Mouse (Mus musculus): ENCODE results near the gene Chuk. TPM values are rescaled to one million over a fixed set of nuclear protein-coding genes. Genes with fewer than 3 reads are reported as not detected.

Chuk gene
- total and polyA plus RNA-seq, 2 experiments from 2014 or later = 32.7 to 38.3 TPM

GRCm38 (mm10) chr19:44145702-44146567 is 38.7 kb upstream of the Chuk start, which contains the start of gene Bloc1s2:
TSS of gene Bloc1s2 (minus strand) at chr19:44146446.
- Histone ChIP-seq H3K4me3 (ENCODE audit: low read length) (peak within 1 kb of the TSS; percentile 64), H3K27me3 (ENCODE audit: insufficient read depth, low read length) (no peaks in the 10 kb centered on the region), H3K4me1 (ENCODE audit: insufficient read depth, low read length) (peaks cover 6% of the 10 kb centered on the region; the same call in 1 of the 2 replicates), H3K9me3 (ENCODE audit: low read length) (no peaks in the 10 kb centered on the region), H3K36me3 (ENCODE audit: insufficient read depth, low read length) (peaks cover 8% of the 10 kb centered on the region; the same call in 1 of the 2 replicates), H3K27ac (peak within 1 kb of the TSS; percentile 82), H3K4me2 (ENCODE audit: low read depth, low read length) (peak within 1 kb of the TSS; percentile 73), H3K9ac (replicated peaks; ENCODE audit: low read length) (peak within 1 kb of the TSS; percentile 69)
- 2% methylated on average over 46 of the region's 46 CpGs for WGBS
- ATAC-seq (peak; percentile 92), DNase-seq (ENCODE audit: low spot score) (peak; percentile 91)
- no peak; the same call in 1 of the 2 replicates for TF ChIP-seq CTCF (IDR thresholded peaks at IDR 0.05; ENCODE audit: low read depth)

GRCm38 (mm10) chr19:44144366-44144765 is 37.1 kb upstream of the Chuk start:
- no peak for DNase-seq (ENCODE audit: low spot score)

GRCm38 (mm10) chr19:44135960-44136485 is 28.7 kb upstream of the Chuk start:
- Histone ChIP-seq H3K9ac (replicated peaks; ENCODE audit: low read length) (0 out of 2 replicates have a peak overlapping the region, but pooled peaks have one; percentile 17), H3K4me2 (ENCODE audit: low read depth, low read length) (peak overlapping the region; percentile 73), H3K27ac (peak overlapping the region; percentile 51), H3K27me3 (ENCODE audit: insufficient read depth, low read length) (no peaks in the 10 kb centered on the region), H3K4me1 (ENCODE audit: insufficient read depth, low read length) (peaks cover 5% of the 10 kb centered on the region; the same call in 1 of the 2 replicates), H3K4me3 (ENCODE audit: low read length) (peak overlapping the region; percentile 64), H3K9me3 (ENCODE audit: low read length) (no peaks in the 10 kb centered on the region), H3K36me3 (ENCODE audit: insufficient read depth, low read length) (peaks cover 16% of the 10 kb centered on the region; the same call in 1 of the 2 replicates)
- DNase-seq (ENCODE audit: low spot score) = no peak
- WGBS = 32% methylated on average over 7 of the region's 7 CpGs
- no peak for TF ChIP-seq CTCF (IDR thresholded peaks at IDR 0.05; ENCODE audit: low read depth)
- ATAC-seq = peak; percentile 46; the same call in 1 of the 2 replicates

More at GRCm38 (mm10) chr19:44144366-44144765, 37.1 kb upstream of the Chuk start:
- no peak for ATAC-seq
- Histone ChIP-seq H3K9ac (replicated peaks; ENCODE audit: low read length) (no peak overlapping the region), H3K4me2 (ENCODE audit: low read depth, low read length) (no peak overlapping the region), H3K27ac (no peak overlapping the region), H3K27me3 (ENCODE audit: insufficient read depth, low read length) (no peaks in the 10 kb centered on the region), H3K4me3 (ENCODE audit: low read length) (no peak overlapping the region), H3K4me1 (ENCODE audit: insufficient read depth, low read length) (peaks cover 6% of the 10 kb centered on the region; the same call in 1 of the 2 replicates), H3K36me3 (ENCODE audit: insufficient read depth, low read length) (peaks cover 18% of the 10 kb centered on the region; the same call in 1 of the 2 replicates), H3K9me3 (ENCODE audit: low read length) (no peaks in the 10 kb centered on the region)
- 94% methylated on average over 9 of the region's 9 CpGs for WGBS
- no peak for TF ChIP-seq CTCF (IDR thresholded peaks at IDR 0.05; ENCODE audit: low read depth)

- H3K27ac ChIP-seq = peak within 1 kb of the TSS; percentile 84
- DNase-seq (ENCODE audit: low spot score) (peak; percentile 96), ATAC-seq (peak; percentile 94)
- H3K9me3 ChIP-seq (ENCODE audit: low read length) = no peaks in the 10 kb centered on the region
- WGBS = 1% methylated on average over 45 of the region's 45 CpGs
- peak within 1 kb of the TSS; percentile 73 for H3K4me2 ChIP-seq (ENCODE audit: low read depth, low read length)
- TF ChIP-seq CTCF (IDR thresholded peaks at IDR 0.05; ENCODE audit: low read depth) = no peak
- peak within 1 kb of the TSS; percentile 60 for H3K9ac ChIP-seq (replicated peaks; ENCODE audit: low read length)
- peaks cover 5% of the 10 kb centered on the region; the same call in 1 of the 2 replicates for H3K4me1 ChIP-seq (ENCODE audit: insufficient read depth, low read length)
- H3K4me3 ChIP-seq (ENCODE audit: low read length) = peak within 1 kb of the TSS; percentile 64
- no peaks in the 10 kb centered on the region for H3K27me3 ChIP-seq (ENCODE audit: insufficient read depth, low read length)
- peaks cover 19% of the 10 kb centered on the region; the same call in 1 of the 2 replicates for H3K36me3 ChIP-seq (ENCODE audit: insufficient read depth, low read length)
These were observed 28.0 kb upstream of the Chuk start, which contains the start of gene Cwf19l1 for GRCm38 (mm10) chr19:44135072-44135959. TSS of gene Cwf19l1 (minus strand) at chr19:44135876.

GRCm38 (mm10) chr19:44132917-44133316 is 25.6 kb upstream of the Chuk start:
- Histone ChIP-seq H3K27me3 (ENCODE audit: insufficient read depth, low read length) (no peaks in the 10 kb centered on the region), H3K36me3 (ENCODE audit: insufficient read depth, low read length) (peaks cover 25% of the 10 kb centered on the region), H3K9me3 (ENCODE audit: low read length) (no peaks in the 10 kb centered on the region), H3K4me1 (ENCODE audit: insufficient read depth, low read length) (peaks cover 5% of the 10 kb centered on the region; the same call in 1 of the 2 replicates), H3K4me2 (ENCODE audit: low read depth, low read length) (no peak overlapping the region), H3K9ac (replicated peaks; ENCODE audit: low read length) (no peak overlapping the region), H3K27ac (no peak overlapping the region), H3K4me3 (ENCODE audit: low read length) (no peak overlapping the region)
- DNase-seq (ENCODE audit: low spot score) (no peak), ATAC-seq (no peak)
- TF ChIP-seq CTCF (IDR thresholded peaks at IDR 0.05; ENCODE audit: low read depth) = no peak
- 91% methylated on average over 5 of the region's 5 CpGs for WGBS

- Histone ChIP-seq H3K4me2 (ENCODE audit: low read depth, low read length) (no peak overlapping the region), H3K4me3 (ENCODE audit: low read length) (no peak overlapping the region), H3K27me3 (ENCODE audit: insufficient read depth, low read length) (no peaks in the 10 kb centered on the region), H3K9me3 (ENCODE audit: low read length) (no peaks in the 10 kb centered on the region), H3K36me3 (ENCODE audit: insufficient read depth, low read length) (peaks cover 51% of the 10 kb centered on the region), H3K9ac (replicated peaks; ENCODE audit: low read length) (no peak overlapping the region), H3K4me1 (ENCODE audit: insufficient read depth, low read length) (no peaks in the 10 kb centered on the region), H3K27ac (no peak overlapping the region)
- TF ChIP-seq CTCF (IDR thresholded peaks at IDR 0.05; ENCODE audit: low read depth) = no peak
- WGBS = 92% methylated on average over 2 of the region's 2 CpGs
- DNase-seq (ENCODE audit: low spot score) (no peak), ATAC-seq (no peak)
These were observed 21.3 kb upstream of the Chuk start for GRCm38 (mm10) chr19:44128560-44128959.

All from hindbrain, postnatal 0 days (tissue).